Mouse (Mus musculus): ENCODE data around the gene Wbp1l. TPM values are rescaled to one million over a fixed set of nuclear protein-coding genes. Genes with fewer than 3 reads are reported as not detected.

Wbp1l gene
- total RNA-seq, 2 experiments from 2014 or later, result 40.5 to 45.8 TPM

- intact Hi-C loops (cut with DNase I), result no loop called here
- DNase-seq (ENCODE audit: low spot score in 2 of 2), result no peak
Observed at GRCm38 (mm10) chr19:46623194-46623667, 24.3 kb downstream of the Wbp1l start.

- no peak for DNase-seq (ENCODE audit: low spot score in 2 of 2)
- intact Hi-C loops (cut with DNase I), result no loop called here
Observed at GRCm38 (mm10) chr19:46623790-46624772, 25.2 kb downstream of the Wbp1l start.

GRCm38 (mm10) chr19:46625015-46625414 is 26.1 kb downstream of the Wbp1l start:
- DNase-seq (ENCODE audit: low spot score in 2 of 2), result no peak
- intact Hi-C loops (cut with DNase I), result no loop called here

- no peak for DNase-seq (ENCODE audit: low spot score in 2 of 2)
Observed at GRCm38 (mm10) chr19:46625519-46625918, 26.6 kb downstream of the Wbp1l start.

GRCm38 (mm10) chr19:46628403-46628802 is 29.5 kb downstream of the Wbp1l start:
- intact Hi-C loops (cut with DNase I), result no loop called here
- no peak for DNase-seq (ENCODE audit: low spot score in 2 of 2)

More at GRCm38 (mm10) chr19:46625519-46625918, 26.6 kb downstream of the Wbp1l start:
- intact Hi-C loops (cut with DNase I), result no loop called here

GRCm38 (mm10) chr19:46629807-46630206 is 30.9 kb downstream of the Wbp1l start:
- intact Hi-C loops (cut with DNase I), result no loop called here
- no peak for DNase-seq (ENCODE audit: low spot score in 2 of 2)

GRCm38 (mm10) chr19:46631637-46632036 is 32.8 kb downstream of the Wbp1l start:
- no peak for DNase-seq (ENCODE audit: low spot score in 2 of 2)

GRCm38 (mm10) chr19:46635766-46636165 is 36.9 kb downstream of the Wbp1l start:
- no peak for DNase-seq (ENCODE audit: low spot score in 2 of 2)
- intact Hi-C loops (cut with DNase I), result no loop called here

More at GRCm38 (mm10) chr19:46631637-46632036, 32.8 kb downstream of the Wbp1l start:
- intact Hi-C loops (cut with DNase I), result no loop called here

- DNase-seq (ENCODE audit: low spot score in 2 of 2), result no peak
- intact Hi-C loops (cut with DNase I), result no loop called here
Observed at GRCm38 (mm10) chr19:46637598-46637997, 38.7 kb downstream of the Wbp1l start.

- DNase-seq (ENCODE audit: low spot score in 2 of 2), result no peak
- intact Hi-C loops (cut with DNase I), result no loop called here
Observed at GRCm38 (mm10) chr19:46639053-46639452, 40.2 kb downstream of the Wbp1l start.

- intact Hi-C loops (cut with DNase I), result no loop called here
- DNase-seq (ENCODE audit: low spot score in 2 of 2), result no peak
Observed at GRCm38 (mm10) chr19:46639496-46639895, 40.6 kb downstream of the Wbp1l start.

GRCm38 (mm10) chr19:46640780-46641179 is 41.9 kb downstream of the Wbp1l start:
- no peak for DNase-seq (ENCODE audit: low spot score in 2 of 2)
- intact Hi-C loops (cut with DNase I), result no loop called here

GRCm38 (mm10) chr19:46641420-46642085 is 42.7 kb downstream of the Wbp1l start:
- no peak for DNase-seq (ENCODE audit: low spot score in 2 of 2)
- intact Hi-C loops (cut with DNase I), result no loop called here

GRCm38 (mm10) chr19:46642136-46642753 is 43.4 kb downstream of the Wbp1l start:
- intact Hi-C loops (cut with DNase I), result no loop called here
- DNase-seq (ENCODE audit: low spot score in 2 of 2), result no peak

GRCm38 (mm10) chr19:46643236-46643635 is 44.4 kb downstream of the Wbp1l start:
- intact Hi-C loops (cut with DNase I), result no loop called here
- no peak for DNase-seq (ENCODE audit: low spot score in 2 of 2)

- intact Hi-C loops (cut with DNase I), result no loop called here
Observed at GRCm38 (mm10) chr19:46644343-46644792, 45.5 kb downstream of the Wbp1l start.

GRCm38 (mm10) chr19:46644793-46645602 is 46.1 kb downstream of the Wbp1l start:
- peak in 1 of 2 experiments; percentile 35 for DNase-seq (ENCODE audit: low spot score in 2 of 2)

More at GRCm38 (mm10) chr19:46644343-46644792, 45.5 kb downstream of the Wbp1l start:
- DNase-seq (ENCODE audit: low spot score in 2 of 2), result no peak

GRCm38 (mm10) chr19:46646041-46646481 is 47.2 kb downstream of the Wbp1l start:
- intact Hi-C loops (cut with DNase I), result loop anchor here (5.0 kb wide), 1 partner anchor 44 kb away; no protein-coding TSS in a partner anchor
- DNase-seq (ENCODE audit: low spot score in 2 of 2), result no peak

More at GRCm38 (mm10) chr19:46644793-46645602, 46.1 kb downstream of the Wbp1l start:
- intact Hi-C loops (cut with DNase I), result loop anchor here (5.0 kb wide), 1 partner anchor 43 kb away; no protein-coding TSS in a partner anchor
